Mouse (Mus musculus) macrophage (primary cell): ENCODE data around the gene Zfp763. TPM values are rescaled to one million over a fixed set of nuclear protein-coding genes. Genes with fewer than 3 reads are reported as not detected.

Experiments
- polyA plus RNA-seq: library from polyadenylated mRNA; stranded (reverse); fragments of 250-400 nt; gene quantifications from 3 replicates; pipeline ENCODE4 v1.2.4, GENCODE M21; 2018; ENCODE audit warnings: inconsistent platforms

Zfp763 gene
- polyA plus RNA-seq, 1 experiment from 2014 or later = 3.1 TPM

Other genes starting within 250 kb of the Zfp763 start
- 7.9 to 14.1 TPM (median 13.0 TPM) in 3 replicates for gene Zfp871, start 245.1 kb downstream of the Zfp763 start, polyA plus RNA-seq
- 0.06 to 0.16 TPM in 2 of 3 replicates, not detected in the other for gene Zfp811, start 223.5 kb downstream of the Zfp763 start, polyA plus RNA-seq
- 2.2 to 2.8 TPM (median 2.3 TPM) in 3 replicates for gene Zfp799, start 203.1 kb downstream of the Zfp763 start, polyA plus RNA-seq
- gene Zfp870, start 141.8 kb downstream of the Zfp763 start, polyA plus RNA-seq = 1.7 to 2.7 TPM (median 1.8 TPM) in 3 replicates
- gene Cyp4f14, start 116.1 kb downstream of the Zfp763 start, polyA plus RNA-seq = not detected in 3 replicates
- gene Cyp4f13, start 86.0 kb downstream of the Zfp763 start, polyA plus RNA-seq = 18.9 to 23.1 TPM (median 21.1 TPM) in 3 replicates
- gene Zfp472, start 67.6 kb downstream of the Zfp763 start, polyA plus RNA-seq = 5.8 to 7.5 TPM (median 6.6 TPM) in 3 replicates
- 6.6 to 9.1 TPM (median 7.2 TPM) in 3 replicates for gene Zfp952, start 40.3 kb downstream of the Zfp763 start, polyA plus RNA-seq
- not detected in 3 replicates for gene 4921501E09Rik, start 34.7 kb upstream of the Zfp763 start, polyA plus RNA-seq
- gene Zfp563, start 55.9 kb upstream of the Zfp763 start, polyA plus RNA-seq = 3.5 to 4.6 TPM (median 4.3 TPM) in 3 replicates
- gene Morc2b, start 106.3 kb upstream of the Zfp763 start, polyA plus RNA-seq = not detected in 3 replicates
- gene Olfr55, start 135.0 kb upstream of the Zfp763 start, polyA plus RNA-seq = not detected in 3 replicates
- gene Olfr239, start 157.9 kb upstream of the Zfp763 start, polyA plus RNA-seq = not detected in 3 replicates
- gene Olfr1564, start 188.3 kb upstream of the Zfp763 start, polyA plus RNA-seq = not detected in 3 replicates
- gene Zfp955a, start 221.7 kb upstream of the Zfp763 start, polyA plus RNA-seq = 5.4 to 7.3 TPM (median 5.6 TPM) in 3 replicates
- gene Olfr63, start 231.3 kb upstream of the Zfp763 start, polyA plus RNA-seq = not detected in 3 replicates